Mouse (Mus musculus): ENCODE data around the gene Dennd1a. TPM values are rescaled to one million over a fixed set of nuclear protein-coding genes. Genes with fewer than 3 reads are reported as not detected.

Dennd1a gene
- polyA plus RNA-seq, 1 experiment = 7.7 TPM

GRCm38 (mm10) chr2:38025615-38026014 is 261.6 kb downstream of the Dennd1a start:
- no peaks in the 10 kb centered on the region for H3K79me3 ChIP-seq (ENCODE audit: low read depth)
- no peaks in the 10 kb centered on the region for H3K36me3 ChIP-seq (ENCODE audit: control insufficient read depth, insufficient read depth)
- H3ac ChIP-seq (ENCODE audit: control insufficient read depth, insufficient read length, low read depth) = no peak overlapping the region
- no peaks in the 10 kb centered on the region for H3K27me3 ChIP-seq (ENCODE audit: control insufficient read depth, insufficient read depth, insufficient read length)
- no peaks in the 10 kb centered on the region for H3K79me2 ChIP-seq (ENCODE audit: control insufficient read depth, insufficient read depth)
- no peak for TF ChIP-seq CTCF (IDR thresholded peaks at IDR 0.05; ENCODE audit: control insufficient read depth, insufficient read depth, insufficient read length)
- TF ChIP-seq USF1 (IDR thresholded peaks at IDR 0.05; ENCODE audit: low read depth) = no peak
- no peak for TF ChIP-seq MAX (IDR thresholded peaks at IDR 0.05)
- TF ChIP-seq FOSL1 (IDR thresholded peaks at IDR 0.05; ENCODE audit: insufficient read depth, low read length, poor library complexity, severe bottlenecking) = no peak
- TF ChIP-seq CEBPB (IDR thresholded peaks at IDR 0.05; ENCODE audit: low read depth) = no peak
- TF ChIP-seq MYOG (IDR thresholded peaks at IDR 0.05; ENCODE audit: control insufficient read depth, extremely low read depth, insufficient read length) = no peak
- no peak for TF ChIP-seq MYOD1 (IDR thresholded peaks at IDR 0.05; ENCODE audit: control insufficient read depth, insufficient read length, low read depth)
- H3K4me3 ChIP-seq (ENCODE audit: insufficient read depth, poor library complexity, severe bottlenecking) = no peak overlapping the region

GRCm38 (mm10) chr2:38023741-38024130 is 263.5 kb downstream of the Dennd1a start:
- H3K27me3 ChIP-seq (ENCODE audit: control insufficient read depth, insufficient read depth, insufficient read length) = no peaks in the 10 kb centered on the region
- H3K36me3 ChIP-seq (ENCODE audit: control insufficient read depth, insufficient read depth) = no peaks in the 10 kb centered on the region
- no peaks in the 10 kb centered on the region for H3K79me2 ChIP-seq (ENCODE audit: control insufficient read depth, insufficient read depth)
- no peak overlapping the region for H3ac ChIP-seq (ENCODE audit: control insufficient read depth, insufficient read length, low read depth)
- TF ChIP-seq CTCF (IDR thresholded peaks at IDR 0.05; ENCODE audit: control insufficient read depth, insufficient read depth, insufficient read length) (no peak), CEBPB (IDR thresholded peaks at IDR 0.05; ENCODE audit: low read depth) (no peak)
- H3K79me3 ChIP-seq (ENCODE audit: low read depth) = no peaks in the 10 kb centered on the region
- H3K4me3 ChIP-seq (ENCODE audit: insufficient read depth, poor library complexity, severe bottlenecking) = no peak overlapping the region

GRCm38 (mm10) chr2:38023054-38023740 is 264.0 kb downstream of the Dennd1a start:
- Histone ChIP-seq H3K36me3 (ENCODE audit: control insufficient read depth, insufficient read depth) (no peaks in the 10 kb centered on the region), H3K79me3 (ENCODE audit: low read depth) (no peaks in the 10 kb centered on the region), H3K79me2 (ENCODE audit: control insufficient read depth, insufficient read depth) (no peaks in the 10 kb centered on the region), H3ac (ENCODE audit: control insufficient read depth, insufficient read length, low read depth) (no peak overlapping the region), H3K4me3 (ENCODE audit: insufficient read depth, poor library complexity, severe bottlenecking) (no peak overlapping the region), H3K27me3 (ENCODE audit: control insufficient read depth, insufficient read depth, insufficient read length) (no peaks in the 10 kb centered on the region)
- TF ChIP-seq CTCF (IDR thresholded peaks at IDR 0.05; ENCODE audit: control insufficient read depth, insufficient read depth, insufficient read length) (no peak), FOSL1 (IDR thresholded peaks at IDR 0.05; ENCODE audit: insufficient read depth, low read length, poor library complexity, severe bottlenecking) (no peak), MYOG (IDR thresholded peaks at IDR 0.05; ENCODE audit: control insufficient read depth, extremely low read depth, insufficient read length) (no peak), MAX (IDR thresholded peaks at IDR 0.05) (no peak), MYOD1 (IDR thresholded peaks at IDR 0.05; ENCODE audit: control insufficient read depth, insufficient read length, low read depth) (no peak), CEBPB (IDR thresholded peaks at IDR 0.05; ENCODE audit: low read depth) (no peak)

GRCm38 (mm10) chr2:38021166-38021565 is 266.0 kb downstream of the Dennd1a start:
- Histone ChIP-seq H3K27me3 (ENCODE audit: control insufficient read depth, insufficient read depth, insufficient read length) (no peaks in the 10 kb centered on the region), H3K79me3 (ENCODE audit: low read depth) (no peaks in the 10 kb centered on the region), H3K36me3 (ENCODE audit: control insufficient read depth, insufficient read depth) (no peaks in the 10 kb centered on the region), H3K79me2 (ENCODE audit: control insufficient read depth, insufficient read depth) (no peaks in the 10 kb centered on the region), H3K4me3 (ENCODE audit: insufficient read depth, poor library complexity, severe bottlenecking) (no peak overlapping the region), H3ac (ENCODE audit: control insufficient read depth, insufficient read length, low read depth) (no peak overlapping the region)
- TF ChIP-seq CEBPB (IDR thresholded peaks at IDR 0.05; ENCODE audit: low read depth) (no peak), MYOD1 (IDR thresholded peaks at IDR 0.05; ENCODE audit: control insufficient read depth, insufficient read length, low read depth) (no peak), FOSL1 (IDR thresholded peaks at IDR 0.05; ENCODE audit: insufficient read depth, low read length, poor library complexity, severe bottlenecking) (no peak), MAX (IDR thresholded peaks at IDR 0.05) (no peak), USF1 (IDR thresholded peaks at IDR 0.05; ENCODE audit: low read depth) (no peak), CTCF (IDR thresholded peaks at IDR 0.05; ENCODE audit: control insufficient read depth, insufficient read depth, insufficient read length) (no peak), MYOG (IDR thresholded peaks at IDR 0.05; ENCODE audit: control insufficient read depth, extremely low read depth, insufficient read length) (no peak)

- no peaks in the 10 kb centered on the region for H3K79me3 ChIP-seq (ENCODE audit: low read depth)
Measured at GRCm38 (mm10) chr2:38014702-38015101, 272.5 kb downstream of the Dennd1a start.

More at GRCm38 (mm10) chr2:38014702-38015101, 272.5 kb downstream of the Dennd1a start:
- TF ChIP-seq MYOD1 (IDR thresholded peaks at IDR 0.05; ENCODE audit: control insufficient read depth, insufficient read length, low read depth) = no peak
- no peak for TF ChIP-seq MAX (IDR thresholded peaks at IDR 0.05)
- TF ChIP-seq MYOG (IDR thresholded peaks at IDR 0.05; ENCODE audit: control insufficient read depth, extremely low read depth, insufficient read length) = no peak
- no peak for TF ChIP-seq FOSL1 (IDR thresholded peaks at IDR 0.05; ENCODE audit: insufficient read depth, low read length, poor library complexity, severe bottlenecking)
- TF ChIP-seq CEBPB (IDR thresholded peaks at IDR 0.05; ENCODE audit: low read depth) = no peak
- TF ChIP-seq USF1 (IDR thresholded peaks at IDR 0.05; ENCODE audit: low read depth) = no peak
- no peak for TF ChIP-seq CTCF (IDR thresholded peaks at IDR 0.05; ENCODE audit: control insufficient read depth, insufficient read depth, insufficient read length)
- no peaks in the 10 kb centered on the region for H3K79me2 ChIP-seq (ENCODE audit: control insufficient read depth, insufficient read depth)
- H3K4me3 ChIP-seq (ENCODE audit: insufficient read depth, poor library complexity, severe bottlenecking) = no peak overlapping the region
- no peak overlapping the region for H3ac ChIP-seq (ENCODE audit: control insufficient read depth, insufficient read length, low read depth)
- H3K27me3 ChIP-seq (ENCODE audit: control insufficient read depth, insufficient read depth, insufficient read length) = no peaks in the 10 kb centered on the region
- H3K36me3 ChIP-seq (ENCODE audit: control insufficient read depth, insufficient read depth) = no peaks in the 10 kb centered on the region

Measured in C2C12 (cell line).